Mouse (Mus musculus) CH12.LX (cell line): ENCODE data around the gene Spata13. TPM values are rescaled to one million over a fixed set of nuclear protein-coding genes. Genes with fewer than 3 reads are reported as not detected.

Experiments
- DNase-seq: peaks from one replicate; pipeline ENCODE4 v3.0.0-alpha.2; 2013; ENCODE audit errors: extremely low read depth
- H3K27ac ChIP-seq: 2 replicates; pipeline ENCODE4 v1.5.1; 2012; ENCODE audit warnings: low read depth, mild to moderate bottlenecking, control low read depth, moderate library complexity; ENCODE audit not compliant: insufficient read depth
- H3K27me3 ChIP-seq: replicated peaks from 2 replicates; pipeline ENCODE3; 2012; ENCODE audit warnings: inconsistent platforms
- H3K36me3 ChIP-seq, 2 experiments: replicated peaks in 1 of 2; 2 replicates each; pipeline versions ENCODE3 to v1.6.1; 2012; ENCODE audit warnings: inconsistent platforms in 1 of 2, low read length in 1 of 2, mild to moderate bottlenecking in 1 of 2, mixed read lengths in 1 of 2, moderate library complexity in 1 of 2; ENCODE audit not compliant: control insufficient read depth in 1 of 2, insufficient read depth in 1 of 2
- H3K4me1 ChIP-seq, 2 experiments: 2 replicates each; pipeline ENCODE4 v1.6.1; 2012; ENCODE audit warnings: inconsistent platforms in 1 of 2, moderate library complexity in 1 of 2; ENCODE audit not compliant: insufficient read depth in 2 of 2, control insufficient read depth in 1 of 2
- H3K4me2 ChIP-seq: 2 replicates; pipeline ENCODE4 v1.6.1; 2012; ENCODE audit warnings: low read depth, mild to moderate bottlenecking, control low read depth; ENCODE audit not compliant: poor library complexity, insufficient read depth, severe bottlenecking
- H3K4me3 ChIP-seq, 3 experiments: fragments of 150-350 bp in 1 of 3; sonication (generic) in 1 of 3; replicated peaks in 1 of 3; 2 replicates each; pipeline versions ENCODE3 to v1.5.1; 2011 to 2012; ENCODE audit warnings: low read depth in 2 of 3, low read length in 2 of 3, mild to moderate bottlenecking in 2 of 3, moderate library complexity in 2 of 3, control low read depth in 1 of 3, improper control_type of control experiment in 1 of 3, inconsistent platforms in 1 of 3, mixed read lengths in 1 of 3; ENCODE audit not compliant: poor library complexity in 1 of 3
- H3K79me2 ChIP-seq: replicated peaks from 2 replicates; pipeline ENCODE4 v1.6.1; 2012; ENCODE audit warnings: mild to moderate bottlenecking, moderate library complexity; ENCODE audit not compliant: control insufficient read depth, poor library complexity, insufficient read depth, severe bottlenecking; ENCODE audit errors: extremely low read depth
- H3K9ac ChIP-seq: 2 replicates; pipeline ENCODE4 v1.6.1; 2012; ENCODE audit warnings: low read depth, mild to moderate bottlenecking, control low read depth, moderate library complexity; ENCODE audit not compliant: insufficient read depth
- H3K9me3 ChIP-seq: replicated peaks from 2 replicates; pipeline ENCODE3; 2012; ENCODE audit warnings: low read length, inconsistent platforms, mixed read lengths
- BHLHE40 ChIP-seq: IDR thresholded peaks from 2 replicates; pipeline ENCODE4 v1.6.1; 2011; ENCODE audit warnings: mild to moderate bottlenecking, low read depth, low read length, improper control_type of control experiment
- CHD1 ChIP-seq: IDR thresholded peaks from 2 replicates; pipeline ENCODE4 v1.6.1; 2012; ENCODE audit warnings: low read depth, low read length, improper control_type of control experiment, inconsistent platforms
- CHD2 ChIP-seq: IDR thresholded peaks from 2 replicates; pipeline ENCODE4 v1.6.1; 2011; ENCODE audit warnings: low read length, improper control_type of control experiment
- ELF1 ChIP-seq: IDR thresholded peaks from 2 replicates; pipeline ENCODE4 v1.6.1; 2014; ENCODE audit warnings: low read depth, mild to moderate bottlenecking, inconsistent platforms, low read length, improper control_type of control experiment
- EP300 ChIP-seq: IDR thresholded peaks from 2 replicates; pipeline ENCODE4 v1.6.1; 2011; ENCODE audit warnings: low read length, improper control_type of control experiment
- ETS1 ChIP-seq: conservative IDR thresholded peaks from 2 replicates; pipeline ENCODE4 v1.6.1; 2012; ENCODE audit warnings: low read depth, mild to moderate bottlenecking, inconsistent platforms, low read length, improper control_type of control experiment, moderate library complexity
- GABPA ChIP-seq: IDR thresholded peaks from 2 replicates; pipeline ENCODE4 v1.6.1; 2012; ENCODE audit warnings: low read depth, low read length, improper control_type of control experiment, inconsistent platforms; ENCODE audit not compliant: insufficient replicate concordance
- HCFC1 ChIP-seq: IDR thresholded peaks from 2 replicates; pipeline ENCODE4 v1.6.1; 2012; ENCODE audit warnings: low read depth, mild to moderate bottlenecking, inconsistent platforms, low read length, improper control_type of control experiment
- IRF4 ChIP-seq: IDR thresholded peaks from 2 replicates; pipeline ENCODE4 v1.6.1; 2014; ENCODE audit warnings: low read depth, mild to moderate bottlenecking, inconsistent platforms, low read length, improper control_type of control experiment
- JUND ChIP-seq: conservative IDR thresholded peaks from 2 replicates; pipeline ENCODE4 v1.6.1; 2011; ENCODE audit warnings: low read depth, low read length, improper control_type of control experiment
- KAT2A ChIP-seq: IDR thresholded peaks from 2 replicates; pipeline ENCODE4 v1.6.1; 2012; ENCODE audit warnings: low read length, improper control_type of control experiment, inconsistent platforms; ENCODE audit not compliant: insufficient replicate concordance
- MAX ChIP-seq: IDR thresholded peaks from 2 replicates; pipeline ENCODE4 v1.6.1; 2011; ENCODE audit warnings: low read length, improper control_type of control experiment
- MAZ ChIP-seq: IDR thresholded peaks from 2 replicates; pipeline ENCODE4 v1.6.1; 2012; ENCODE audit warnings: low read depth, mild to moderate bottlenecking, inconsistent platforms, low read length, improper control_type of control experiment, moderate library complexity
- MEF2A ChIP-seq: IDR thresholded peaks from 2 replicates; pipeline ENCODE4 v1.6.1; 2014; ENCODE audit warnings: low read depth, mild to moderate bottlenecking, inconsistent platforms, low read length, improper control_type of control experiment, borderline replicate concordance
- MYC ChIP-seq: IDR thresholded peaks from 2 replicates; pipeline ENCODE4 v1.6.1; 2011; ENCODE audit warnings: low read depth, mild to moderate bottlenecking, improper control_type of control experiment, low read length
- NRF1 ChIP-seq: IDR thresholded peaks from 2 replicates; pipeline ENCODE4 v1.6.1; 2014; ENCODE audit warnings: low read depth, mild to moderate bottlenecking, inconsistent platforms, low read length, improper control_type of control experiment, moderate library complexity
- PAX5 ChIP-seq: IDR thresholded peaks from 2 replicates; pipeline ENCODE4 v1.6.1; 2012; ENCODE audit warnings: low read length, inconsistent platforms, mixed read lengths
- POLR2AphosphoS2 ChIP-seq: IDR thresholded peaks from 2 replicates; pipeline ENCODE4 v1.6.1; 2011; ENCODE audit warnings: low read depth, low read length, improper control_type of control experiment
- RAD21 ChIP-seq: IDR thresholded peaks from 2 replicates; pipeline ENCODE4 v1.6.1; 2011; ENCODE audit warnings: low read depth, mild to moderate bottlenecking, low read length, improper control_type of control experiment, moderate library complexity
- RCOR1 ChIP-seq: conservative IDR thresholded peaks from 2 replicates; pipeline ENCODE4 v1.6.1; 2012; ENCODE audit warnings: low read depth, mild to moderate bottlenecking, inconsistent platforms, low read length, improper control_type of control experiment
- SIN3A ChIP-seq: IDR thresholded peaks from 2 replicates; pipeline ENCODE4 v1.6.1; 2012; ENCODE audit warnings: low read length, improper control_type of control experiment, inconsistent platforms
- SMC3 ChIP-seq: IDR thresholded peaks from 2 replicates; pipeline ENCODE4 v1.6.1; 2011; ENCODE audit warnings: low read depth, low read length, improper control_type of control experiment
- TBP ChIP-seq: conservative IDR thresholded peaks from 2 replicates; pipeline ENCODE4 v1.6.1; 2011; ENCODE audit warnings: low read depth, low read length, improper control_type of control experiment
- UBTF ChIP-seq: IDR thresholded peaks from 2 replicates; pipeline ENCODE4 v1.6.1; 2012; ENCODE audit warnings: low read depth, mild to moderate bottlenecking, inconsistent platforms, low read length, improper control_type of control experiment, moderate library complexity
- ZC3H11A ChIP-seq: IDR thresholded peaks from 2 replicates; pipeline ENCODE4 v1.6.1; 2012; ENCODE audit warnings: low read depth, mild to moderate bottlenecking, inconsistent platforms, low read length, improper control_type of control experiment
- ZKSCAN1 ChIP-seq: IDR thresholded peaks from 2 replicates; pipeline ENCODE4 v1.6.1; 2012; ENCODE audit warnings: low read depth, inconsistent platforms, low read length, improper control_type of control experiment, borderline replicate concordance
- ZMIZ1 ChIP-seq: IDR thresholded peaks from 2 replicates; pipeline ENCODE4 v1.6.1; 2012; ENCODE audit warnings: low read depth, mild to moderate bottlenecking, inconsistent platforms, low read length, improper control_type of control experiment
- ZNF384 ChIP-seq: IDR thresholded peaks from 2 replicates; pipeline ENCODE4 v1.6.1; 2012; ENCODE audit warnings: low read depth, low read length, improper control_type of control experiment, inconsistent platforms
- dilution Hi-C: fragments of 300-500 bp; cut with MboI; formaldehyde crosslinking; loops from 2 replicates; pipeline ENCODE4 v1.14.3; 2020; ENCODE audit warnings: low sequenced_read_pairs; ENCODE audit not compliant: extremely low pct_unique_long_range_greater_than_20kb, extremely low pct_ligation_motif_present
- in situ Hi-C: fragments of 300-500 bp; cut with MboI; formaldehyde crosslinking; loops from 3 replicates; pipeline ENCODE4 v1.14.3; 2019; ENCODE audit warnings: low sequenced_read_pairs, low pct_ligation_motif_present, low pct_unique_long_range_greater_than_20kb, mixed read lengths
- polyA plus RNA-seq: library from polyadenylated mRNA; unstranded; fragments of >175 nt; gene quantifications from 2 replicates; pipeline ENCODE4 v1.2.1, GENCODE M21; 2012; ENCODE audit warnings: low read depth; ENCODE audit not compliant: insufficient read length
- total RNA-seq, 2 experiments: library from RNA; depleted of rRNA; stranded (reverse); fragments of 300-350 nt in 1 of 2; fragments of >200 nt in 1 of 2; gene quantifications; 2 replicates each; pipeline ENCODE4 v1.2.3; 2012 to 2014

The Spata13 gene
- total and polyA plus RNA-seq, 3 experiments = 11.6 to 15.9 (median 13.6) TPM

GRCm38 (mm10) chr14:60735848-60736547, 102.2 kb downstream of the Spata13 start:
- Histone ChIP-seq H3K27me3 (no peaks in the 10 kb centered on the region), H3K9me3 (no peaks in the 10 kb centered on the region), H3K4me3 (peak overlapping the region; percentile 12 to 26 (median 12)), H3K4me2 (peak overlapping the region; percentile 48), H3K36me3 (peaks cover 0 to 3% of the 10 kb centered on the region in 2 experiments), H3K27ac (peak overlapping the region; percentile 99)
- in situ Hi-C loops = loop anchor here (25.0 kb wide), 1 partner anchor 474 kb away; the partner anchor contains the start of genes Gm49336, Mtmr6 and Nupl1
- TF ChIP-seq MYC = peak; percentile 89
- no peak for TF ChIP-seq KAT2A
- no peak for TF ChIP-seq ETS1
- peak; percentile 91 for TF ChIP-seq MAX
- TF ChIP-seq POLR2AphosphoS2 = no peak
- TF ChIP-seq SIN3A = peak; percentile 28; the same call in 1 of the 2 replicates
- TF ChIP-seq RCOR1 = no peak
- no peak for TF ChIP-seq ELF1
- no peak for TF ChIP-seq CHD2
- TF ChIP-seq CHD1 = no peak
- TF ChIP-seq BHLHE40 = peak; percentile 25; the same call in 1 of the 2 replicates
- TF ChIP-seq IRF4 = no peak
- TF ChIP-seq ZC3H11A = no peak
- TF ChIP-seq GABPA = no peak
- TF ChIP-seq NRF1 = no peak
- no peak for TF ChIP-seq MEF2A
- TF ChIP-seq MAZ = 0 out of 2 replicates have a peak, but pooled peaks have one; percentile 15
- TF ChIP-seq, all 38 proteins: peak for 5
- peaks cover 30 to 81% of the 10 kb centered on the region in 2 experiments for H3K4me1 ChIP-seq
- peak overlapping the region; percentile 17 for H3K9ac ChIP-seq
- dilution Hi-C loops = no loop called here
- H3K79me2 ChIP-seq = peaks cover 24% of the 10 kb centered on the region
- peak; percentile 38 for DNase-seq

DNA sequence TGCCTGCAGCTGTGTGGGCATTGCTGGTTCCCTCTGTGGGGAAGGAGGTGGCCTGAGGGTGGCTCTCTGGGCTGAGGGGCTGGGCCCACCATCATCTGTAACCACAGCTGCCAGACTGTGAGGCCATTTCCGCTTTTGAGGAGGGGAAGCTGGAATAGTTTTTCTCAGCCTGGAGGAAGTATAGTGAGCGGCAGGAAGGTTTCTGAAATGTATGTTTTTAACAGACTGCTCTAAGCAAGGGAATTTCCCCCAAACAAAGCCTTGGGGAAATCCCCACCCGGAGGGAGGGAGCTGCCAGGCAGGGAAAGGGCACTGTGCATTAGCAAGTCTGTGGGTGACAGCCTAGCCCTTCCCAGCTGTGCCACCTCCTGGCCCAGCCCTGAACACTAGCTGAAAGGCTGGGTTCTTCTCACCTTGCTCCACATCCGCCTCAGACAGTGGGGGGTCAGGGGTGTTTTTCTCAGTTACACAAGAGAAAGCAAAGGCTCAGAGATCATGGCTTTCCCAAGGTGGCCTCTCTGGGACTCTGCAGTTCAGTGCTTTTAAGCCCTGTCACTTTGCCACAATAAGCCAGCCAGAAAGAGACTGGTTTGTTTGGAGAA, 102.9 kb downstream of the Spata13 start:
- peak; percentile 91 for DNase-seq
- H3K27ac ChIP-seq = peak overlapping the region; percentile 99
- H3K4me2 ChIP-seq = peak overlapping the region; percentile 35
- no peaks in the 10 kb centered on the region for H3K9me3 ChIP-seq
- peak overlapping the region in 2 of 3 experiments; percentile 12 to 26 for H3K4me3 ChIP-seq
- H3K79me2 ChIP-seq = peaks cover 25% of the 10 kb centered on the region
- no peaks in the 10 kb centered on the region for H3K27me3 ChIP-seq
- H3K36me3 ChIP-seq = peaks cover 1 to 8% of the 10 kb centered on the region in 2 experiments
- in situ Hi-C loops = loop anchor here (25.0 kb wide), 1 partner anchor 474 kb away; the partner anchor contains the start of genes Gm49336, Mtmr6 and Nupl1
- dilution Hi-C loops = no loop called here
- peaks cover 28 to 81% of the 10 kb centered on the region in 2 experiments for H3K4me1 ChIP-seq
- H3K9ac ChIP-seq = peak overlapping the region; percentile 69
- peak; percentile 86 for TF ChIP-seq ETS1
- TF ChIP-seq ZMIZ1 = no peak; the same call in 1 of the 2 replicates
- TF ChIP-seq JUND = no peak; the same call in 1 of the 2 replicates
- TF ChIP-seq RCOR1 = peak; percentile 87; the same call in 1 of the 2 replicates
- peak; percentile 28 for TF ChIP-seq SMC3
- peak; percentile 78 for TF ChIP-seq MAZ
- TF ChIP-seq PAX5 = no peak
- TF ChIP-seq NRF1 = no peak
- TF ChIP-seq TBP = peak; percentile 61; the same call in 1 of the 2 replicates
- TF ChIP-seq GABPA = no peak
- TF ChIP-seq IRF4 = peak; percentile 86
- TF ChIP-seq HCFC1 = no peak
- TF ChIP-seq KAT2A = no peak
- peak; percentile 67; the same call in 1 of the 2 replicates for TF ChIP-seq UBTF
- peak; percentile 17; the same call in 1 of the 2 replicates for TF ChIP-seq ZNF384
- TF ChIP-seq ELF1 = peak; percentile 77
- no peak for TF ChIP-seq ZKSCAN1
- peak; percentile 64 for TF ChIP-seq MAX
- TF ChIP-seq MYC = no peak; the same call in 1 of the 2 replicates
- peak; percentile 31 for TF ChIP-seq RAD21
- peak; percentile 91 for TF ChIP-seq EP300
